Mouse (Mus musculus) naive thymus-derived CD4-positive, alpha-beta T cell, adult 5 months (primary cell): ENCODE data around the gene Pts. TPM values are rescaled to one million over a fixed set of nuclear protein-coding genes. Genes with fewer than 3 reads are reported as not detected.

Experiments used
- polyA plus RNA-seq: library from polyadenylated mRNA; unstranded; fragments of 100-300 nt; shearing (Covaris generic); gene quantifications from one replicate; pipeline ENCODE4 v1.2.1, GENCODE M21; 2017

The Pts gene
- 67.3 TPM for polyA plus RNA-seq

GRCm38 (mm10) chr9:50528293-50528892, at the start of gene Pts:
Gene Pts (minus strand): TSS chr9:50528724.

DNA sequence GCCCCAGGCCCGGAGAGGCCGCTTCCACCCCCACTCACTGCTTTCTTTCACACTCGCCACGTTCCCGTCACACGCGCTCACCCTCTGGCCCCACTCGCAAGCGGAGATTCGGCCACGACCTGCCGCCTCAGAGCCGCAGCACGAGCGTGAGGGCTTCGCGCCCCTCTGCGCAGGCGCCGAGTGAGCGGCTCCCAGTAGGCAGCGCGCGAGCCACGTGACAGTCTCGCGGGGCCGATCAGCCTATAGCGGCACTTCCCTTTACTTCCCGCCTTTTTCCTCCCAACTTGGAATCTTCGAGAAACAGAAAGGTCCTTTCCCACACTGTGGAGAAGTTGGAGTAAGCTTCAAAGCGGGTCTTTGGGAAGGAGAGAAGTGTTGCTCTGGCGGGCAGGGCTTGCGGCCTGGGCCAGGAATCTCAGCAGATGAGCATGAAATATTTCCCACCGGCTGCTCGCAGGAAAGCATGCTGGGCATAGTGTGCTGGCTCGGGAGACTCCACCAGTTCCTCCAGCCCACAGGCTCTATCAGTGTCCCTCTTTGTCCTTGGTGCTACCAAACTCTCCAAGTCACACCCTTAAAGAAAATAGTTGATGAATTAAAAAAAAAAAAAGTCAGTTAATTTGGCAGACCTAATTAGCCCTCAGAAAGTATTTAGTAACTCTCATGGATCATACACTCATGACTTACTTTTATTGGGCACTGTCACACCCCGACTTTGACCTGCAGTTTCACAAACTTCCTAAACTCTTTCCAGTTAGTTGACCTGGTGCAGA, 32.8 kb upstream of the Pts start, which contains the start of gene Tex12:
Gene Tex12, minus strand, starts transcription at position 181 of the 773 bp plus-strand sequence.

DNA sequence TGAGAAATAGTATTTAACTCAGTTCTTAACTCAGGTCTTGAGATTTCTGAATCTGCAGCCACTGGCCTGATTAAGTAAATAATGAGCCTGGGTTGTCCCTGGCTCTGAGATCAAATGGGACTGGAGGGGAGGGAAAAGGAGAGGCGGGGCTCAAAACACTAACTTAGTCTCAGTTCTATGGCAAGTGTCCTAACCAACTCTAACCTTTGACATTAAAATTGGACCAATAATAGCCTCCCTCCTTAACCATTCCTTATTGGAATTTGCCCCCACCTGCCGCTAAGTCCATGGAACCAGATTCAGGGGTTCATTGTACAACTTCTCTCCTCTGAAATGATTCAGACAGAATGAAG, 26.5 kb upstream of the Pts start, which contains the start of gene Bco2:
Gene Bco2, minus strand, starts transcription at position 88 of the 353 bp plus-strand sequence.

GRCm38 (mm10) chr9:50554241-50555093, 25.9 kb upstream of the Pts start, which contains the start of gene Il18:
Gene Il18 (plus strand): TSS chr9:50554827.

DNA sequence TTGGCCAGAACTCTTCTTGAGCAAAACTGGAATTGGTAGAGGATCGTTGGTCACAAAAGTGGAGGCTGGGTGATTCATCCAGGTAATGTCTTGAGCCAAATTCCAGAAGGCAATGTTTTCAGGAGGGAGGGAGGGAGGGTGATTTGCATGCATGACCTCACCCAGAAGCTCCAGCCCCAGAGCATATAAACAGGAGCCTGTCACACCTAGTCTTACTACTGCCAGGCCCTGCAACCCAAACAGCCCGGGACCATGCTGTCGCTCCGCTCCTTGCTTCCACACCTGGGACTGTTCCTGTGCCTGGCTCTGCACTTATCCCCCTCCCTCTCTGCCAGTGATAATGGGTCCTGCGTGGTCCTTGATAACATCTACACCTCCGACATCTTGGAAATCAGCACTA, 34.2 kb downstream of the Pts start, which contains the start of gene Plet1:
Gene Plet1, plus strand, starts transcription at position 215 of the 400 bp plus-strand sequence.

Other genes starting within 250 kb of the Pts start
- 726 TPM for gene Rpl10-ps3, start 183.8 kb downstream of the Pts start, polyA plus RNA-seq
- 0.50 TPM for gene Plet1, start 34.2 kb downstream of the Pts start, polyA plus RNA-seq
- gene Il18, start 26.1 kb upstream of the Pts start, polyA plus RNA-seq: not detected
- gene Bco2, start 26.5 kb upstream of the Pts start, polyA plus RNA-seq: not detected
- not detected for gene Tex12, start 32.6 kb upstream of the Pts start, polyA plus RNA-seq
- gene Sdhd, start 75.1 kb upstream of the Pts start, polyA plus RNA-seq: 121 TPM
- gene Timm8b, start 75.2 kb upstream of the Pts start, polyA plus RNA-seq: 60.8 TPM
- gene Pih1d2, start 88.6 kb upstream of the Pts start, polyA plus RNA-seq: 0.45 TPM
- 24.3 TPM for gene Nkapd1, start 88.7 kb upstream of the Pts start, polyA plus RNA-seq
- gene Dlat, start 131.1 kb upstream of the Pts start, polyA plus RNA-seq: 37.1 TPM
- gene Dixdc1, start 210.8 kb upstream of the Pts start, polyA plus RNA-seq: not detected
- gene 2310030G06Rik, start 217.8 kb upstream of the Pts start, polyA plus RNA-seq: not detected
- not detected for gene Cryab, start 222.6 kb upstream of the Pts start, polyA plus RNA-seq
- not detected for gene Hspb2, start 223.6 kb upstream of the Pts start, polyA plus RNA-seq
- gene Fdxacb1, start 239.5 kb upstream of the Pts start, polyA plus RNA-seq: 7.6 TPM
- 22.7 TPM for gene Alg9, start 246.3 kb upstream of the Pts start, polyA plus RNA-seq
- gene 1110032A03Rik, start 246.8 kb upstream of the Pts start, polyA plus RNA-seq: 8.6 TPM